Mouse (Mus musculus) ES-E14 (cell line): ENCODE data around the gene Spink2.
A peak's percentile ranks its signal among the peaks of the same experiment; 100 is the strongest.

Source experiments
- CHD2 ChIP-seq: IDR thresholded peaks from 2 replicates; pipeline ENCODE4 v1.6.1; 2014; ENCODE audit warnings: mild to moderate bottlenecking, low read depth, low read length, inconsistent platforms
- HCFC1 ChIP-seq: IDR thresholded peaks from 2 replicates; pipeline ENCODE4 v1.6.1; 2012; ENCODE audit warnings: low read length, inconsistent platforms, borderline replicate concordance; ENCODE audit not compliant: insufficient read depth
- ZNF384 ChIP-seq: IDR thresholded peaks from 2 replicates; pipeline ENCODE4 v1.6.1; 2012; ENCODE audit warnings: low read depth, low read length, inconsistent platforms

DNA sequence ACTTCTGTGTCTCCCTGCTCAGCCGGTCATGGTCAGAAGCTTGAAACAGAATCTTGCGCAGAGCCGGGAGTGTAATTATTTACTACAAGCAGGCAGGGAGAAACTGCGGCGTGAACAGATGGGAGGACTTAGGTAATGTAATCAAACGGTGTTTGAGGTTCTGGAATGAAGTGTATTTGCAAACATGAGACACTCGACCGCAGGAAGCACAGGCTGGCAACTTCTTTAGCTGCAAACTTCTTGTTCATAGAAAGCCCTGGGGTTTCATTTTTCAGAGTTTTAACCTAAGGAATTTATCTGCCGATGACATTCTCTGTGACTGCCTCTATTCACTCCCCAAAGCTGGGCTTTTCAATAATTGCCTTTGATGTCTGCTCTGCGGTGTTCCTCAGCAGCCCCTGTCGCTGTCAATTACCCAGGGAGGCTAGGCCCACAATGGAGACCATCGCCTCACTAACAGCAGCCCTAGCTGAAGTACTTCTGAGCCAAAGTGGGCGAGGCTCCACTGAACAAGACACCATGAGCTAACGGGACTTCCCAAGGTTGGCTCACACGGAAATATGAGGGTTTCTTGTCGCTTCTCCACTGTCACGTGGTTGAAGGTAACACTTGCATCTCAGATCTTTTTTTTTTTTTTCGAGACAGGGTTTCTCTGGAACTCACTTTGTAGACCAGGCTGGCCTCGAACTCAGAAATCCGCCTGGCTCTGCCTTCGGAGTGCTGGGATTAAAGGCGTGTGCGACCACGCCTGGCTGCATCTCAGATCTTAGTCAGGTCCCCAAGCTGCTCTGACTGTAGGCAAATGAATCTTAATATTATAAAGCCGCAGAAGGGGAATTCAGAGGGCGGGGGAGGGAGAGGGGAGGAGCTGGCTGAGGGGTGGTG lies 34.8 kb upstream of the Spink2 start:
- 0 out of 2 replicates have a peak, but pooled peaks have one; percentile 5 for TF ChIP-seq ZNF384
- TF ChIP-seq CHD2, result no peak
- no peak for TF ChIP-seq HCFC1
